Mouse (Mus musculus) heart, postnatal 0 days (tissue): ENCODE measurements at regions not wholly inside any gene's neighbourhood (a gene's known extent, or its start where the extent isn't known, plus 50 kb on each side); places are given as distances from the start of the nearest gene placed in this dataset.

ENCODE experiments used
- ATAC-seq: fragments of 200-750 bp; cut with Nextera tagmentation; 2 replicates; pipeline ENCODE4 v1.8.0; 2017; ENCODE audit warnings: low read depth, moderate number of reproducible peaks, moderate library complexity; ENCODE audit not compliant: insufficient read depth
- DNase-seq: peaks from one replicate; pipeline ENCODE4 v3.0.0-alpha.2; 2016; ENCODE audit warnings: low spot score
- H3K27ac ChIP-seq: fragments of 300-500 bp; sonication (generic); 2 replicates; pipeline ENCODE4 v1.5.1; 2014; ENCODE audit warnings: low read depth, mild to moderate bottlenecking
- H3K27me3 ChIP-seq: fragments of 300-500 bp; sonication (generic); 2 replicates; pipeline ENCODE4 v1.6.1; 2014; ENCODE audit warnings: low read length, mixed read lengths; ENCODE audit not compliant: control insufficient read depth, insufficient read depth
- H3K36me3 ChIP-seq: fragments of 300-500 bp; sonication (generic); replicated peaks from 2 replicates; pipeline ENCODE4 v1.6.1; 2014; ENCODE audit warnings: low read length, mixed read lengths; ENCODE audit not compliant: control insufficient read depth, insufficient read depth
- H3K4me1 ChIP-seq: fragments of 300-500 bp; sonication (generic); 2 replicates; pipeline ENCODE4 v1.6.1; 2014; ENCODE audit warnings: antibody characterized with exemption; ENCODE audit not compliant: control insufficient read depth, insufficient read depth
- H3K4me2 ChIP-seq: fragments of 300-500 bp; sonication (generic); 2 replicates; pipeline ENCODE4 v1.6.1; 2014; ENCODE audit warnings: low read depth, mild to moderate bottlenecking, low read length, moderate library complexity
- H3K4me3 ChIP-seq: fragments of 300-500 bp; sonication (generic); 2 replicates; pipeline ENCODE4 v1.5.1; 2014; ENCODE audit warnings: low read depth, low read length
- H3K9ac ChIP-seq: fragments of 300-500 bp; sonication (generic); replicated peaks from 2 replicates; pipeline ENCODE4 v1.6.1; 2014; ENCODE audit warnings: low read depth, low read length, mixed read lengths
- H3K9me3 ChIP-seq: fragments of 300-500 bp; sonication (generic); replicated peaks from 2 replicates; pipeline ENCODE4 v1.6.1; 2016; ENCODE audit warnings: low read length; ENCODE audit not compliant: control insufficient read depth
- CTCF ChIP-seq: IDR thresholded peaks from 2 replicates; pipeline ENCODE4 v1.5.1; 2016; ENCODE audit warnings: antibody characterized with exemption, control low read depth, low read depth
- EP300 ChIP-seq: IDR thresholded peaks from 2 replicates; pipeline ENCODE4 v1.6.1; 2016; ENCODE audit warnings: antibody characterized with exemption, low read depth
- whole genome bisulfite sequencing: fragments of 180-500 bp; shearing (Covaris S2); extraction: QIAGEN DNeasy Blood & Tissue Kit; methylation state at CpG from one replicate; pipeline ENCODE4 v1.1.7; 2014; 5-methylcytosine and 5-hydroxymethylcytosine counted together

DNA sequence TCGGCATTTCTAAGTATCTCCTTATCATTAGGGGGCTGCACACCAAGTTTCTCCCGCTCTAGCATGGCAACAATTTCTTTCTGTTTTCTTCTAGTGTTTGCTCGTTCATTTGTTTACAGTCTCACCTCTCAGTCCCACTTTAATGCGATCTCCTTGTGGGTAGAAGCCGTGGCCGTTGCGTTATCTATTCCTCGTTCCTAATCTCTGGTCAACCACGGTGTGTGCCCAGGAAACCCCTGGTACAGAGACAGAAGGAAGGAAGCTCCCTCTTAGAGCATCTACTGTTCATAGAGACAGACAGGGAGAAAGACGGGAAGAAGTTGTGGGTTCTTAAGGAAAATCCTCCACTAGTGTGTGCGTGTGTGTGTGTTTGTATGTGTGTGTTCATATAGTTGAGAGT, 110.9 kb upstream of the Klf3 start:
- no peak for TF ChIP-seq EP300
- TF ChIP-seq CTCF: no peak
- H3K4me1 ChIP-seq: no peaks in the 10 kb centered on the region
- H3K4me3 ChIP-seq: no peak overlapping the region
- ATAC-seq (no peak), DNase-seq (no peak)
- no peak overlapping the region for H3K4me2 ChIP-seq
- H3K27me3 ChIP-seq: no peaks in the 10 kb centered on the region
- no peaks in the 10 kb centered on the region for H3K9me3 ChIP-seq
- H3K36me3 ChIP-seq: no peaks in the 10 kb centered on the region
- 82% methylated on average over 11 of the region's 11 CpGs for WGBS
- H3K27ac ChIP-seq: no peak overlapping the region
- no peak overlapping the region for H3K9ac ChIP-seq

DNA sequence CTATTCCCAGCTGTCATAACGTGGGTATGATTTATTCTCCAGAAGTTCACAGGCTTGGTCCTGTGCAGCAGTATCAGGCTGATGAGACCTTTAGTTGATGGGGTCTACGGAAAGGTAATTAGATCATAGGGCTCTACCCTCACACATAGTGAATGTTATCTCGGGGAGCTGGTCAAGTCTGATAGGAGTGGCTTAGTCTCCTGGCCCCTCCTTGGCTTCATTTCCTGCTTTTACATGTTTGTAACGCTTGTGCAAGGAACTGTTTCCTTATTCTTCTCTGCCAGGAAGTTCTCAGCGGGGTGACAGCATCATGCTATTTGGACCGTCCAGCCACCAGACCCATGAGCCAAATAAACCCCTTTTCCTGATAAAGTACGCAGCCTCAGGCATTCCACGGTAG, 109.6 kb upstream of the Klf3 start:
- Histone ChIP-seq H3K9me3 (no peaks in the 10 kb centered on the region), H3K4me1 (no peaks in the 10 kb centered on the region), H3K36me3 (no peaks in the 10 kb centered on the region), H3K4me3 (no peak overlapping the region), H3K27me3 (no peaks in the 10 kb centered on the region), H3K4me2 (no peak overlapping the region), H3K27ac (no peak overlapping the region), H3K9ac (no peak overlapping the region)
- no peak for TF ChIP-seq EP300
- 58% methylated on average over 8 of the region's 8 CpGs for WGBS
- DNase-seq (no peak), ATAC-seq (no peak)

DNA sequence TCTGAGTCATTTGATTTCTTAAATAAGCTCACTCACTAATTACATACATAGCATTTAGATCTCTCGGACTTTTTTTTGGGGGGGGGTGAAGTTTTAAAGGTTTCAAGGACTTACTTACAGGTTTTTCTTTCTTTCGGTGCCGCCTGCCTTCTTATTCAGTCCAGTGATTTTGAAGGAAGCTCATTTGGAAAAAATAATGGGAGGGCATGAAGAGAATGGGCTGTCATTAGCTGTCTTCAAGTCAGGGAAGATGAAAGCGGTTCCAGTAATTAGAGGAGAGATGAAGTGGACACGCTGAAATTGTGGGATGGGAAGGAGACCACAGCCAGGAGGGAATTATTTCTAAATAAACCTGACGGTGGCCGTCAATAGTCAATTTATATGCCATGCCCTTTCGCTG, 108.6 kb upstream of the Klf3 start:
- H3K4me3 ChIP-seq: no peak overlapping the region
- no peak overlapping the region for H3K27ac ChIP-seq
- H3K4me1 ChIP-seq: no peaks in the 10 kb centered on the region
- no peaks in the 10 kb centered on the region for H3K27me3 ChIP-seq
- TF ChIP-seq EP300 (no peak), CTCF (no peak)
- H3K9me3 ChIP-seq: no peaks in the 10 kb centered on the region
- DNase-seq (no peak), ATAC-seq (no peak)
- no peaks in the 10 kb centered on the region for H3K36me3 ChIP-seq
- H3K9ac ChIP-seq: no peak overlapping the region
- 92% methylated on average over 8 of the region's 8 CpGs for WGBS
- no peak overlapping the region for H3K4me2 ChIP-seq

DNA sequence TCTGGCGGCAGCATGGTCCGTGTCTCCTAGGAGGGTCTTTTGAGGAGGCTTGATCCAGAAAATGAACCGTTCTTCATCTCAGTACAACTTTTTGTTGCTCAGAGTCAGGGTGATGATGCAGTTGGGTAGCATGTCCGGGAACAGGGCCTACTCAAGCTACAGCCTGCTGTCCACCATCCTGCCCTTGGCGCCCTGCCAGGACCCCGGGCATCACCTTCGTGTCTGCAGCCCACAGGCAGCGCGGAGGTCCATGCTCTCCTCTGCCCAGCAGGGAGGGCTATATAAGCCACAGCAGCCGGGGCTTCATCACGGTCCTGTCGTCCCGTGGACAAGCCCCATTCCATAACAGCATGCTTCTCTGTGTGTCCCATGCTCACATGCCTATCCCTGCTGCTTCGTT, 107.1 kb upstream of the Klf3 start:
- Histone ChIP-seq H3K9me3 (no peaks in the 10 kb centered on the region), H3K27me3 (no peaks in the 10 kb centered on the region), H3K9ac (no peak overlapping the region), H3K4me1 (no peaks in the 10 kb centered on the region), H3K4me2 (no peak overlapping the region), H3K4me3 (no peak overlapping the region), H3K36me3 (no peaks in the 10 kb centered on the region), H3K27ac (no peak overlapping the region)
- TF ChIP-seq CTCF (no peak), EP300 (no peak)
- 86% methylated on average over 14 of the region's 14 CpGs for WGBS
- DNase-seq (no peak), ATAC-seq (no peak)

DNA sequence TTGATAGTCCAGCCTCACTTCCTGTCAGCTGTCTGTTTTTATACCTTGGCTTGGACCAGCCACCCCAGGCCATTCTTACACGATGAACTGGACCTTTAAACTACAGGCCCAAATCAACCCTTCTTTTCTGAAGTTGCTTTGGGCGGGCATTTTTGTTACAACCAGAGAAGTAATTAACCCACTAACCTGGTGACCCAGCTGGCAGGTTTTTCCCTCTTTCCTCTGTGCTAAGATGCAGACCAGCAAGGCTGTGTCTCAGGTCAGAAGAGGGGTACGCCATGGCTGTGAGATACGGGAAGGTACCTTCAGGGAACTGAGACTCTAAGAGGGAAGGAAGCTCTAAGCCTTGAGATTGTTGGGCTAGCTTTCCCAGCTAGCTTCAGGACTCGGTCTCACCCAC, 105.7 kb upstream of the Klf3 start:
- H3K9me3 ChIP-seq: no peaks in the 10 kb centered on the region
- no peaks in the 10 kb centered on the region for H3K27me3 ChIP-seq
- DNase-seq (no peak), ATAC-seq (no peak)
- no peaks in the 10 kb centered on the region for H3K36me3 ChIP-seq
- 91% methylated on average over 5 of the region's 5 CpGs for WGBS
- no peak overlapping the region for H3K4me3 ChIP-seq
- no peak overlapping the region for H3K27ac ChIP-seq
- TF ChIP-seq CTCF: no peak
- TF ChIP-seq EP300: no peak
- H3K9ac ChIP-seq: no peak overlapping the region
- H3K4me1 ChIP-seq: peaks cover 6% of the 10 kb centered on the region
- H3K4me2 ChIP-seq: no peak overlapping the region

DNA sequence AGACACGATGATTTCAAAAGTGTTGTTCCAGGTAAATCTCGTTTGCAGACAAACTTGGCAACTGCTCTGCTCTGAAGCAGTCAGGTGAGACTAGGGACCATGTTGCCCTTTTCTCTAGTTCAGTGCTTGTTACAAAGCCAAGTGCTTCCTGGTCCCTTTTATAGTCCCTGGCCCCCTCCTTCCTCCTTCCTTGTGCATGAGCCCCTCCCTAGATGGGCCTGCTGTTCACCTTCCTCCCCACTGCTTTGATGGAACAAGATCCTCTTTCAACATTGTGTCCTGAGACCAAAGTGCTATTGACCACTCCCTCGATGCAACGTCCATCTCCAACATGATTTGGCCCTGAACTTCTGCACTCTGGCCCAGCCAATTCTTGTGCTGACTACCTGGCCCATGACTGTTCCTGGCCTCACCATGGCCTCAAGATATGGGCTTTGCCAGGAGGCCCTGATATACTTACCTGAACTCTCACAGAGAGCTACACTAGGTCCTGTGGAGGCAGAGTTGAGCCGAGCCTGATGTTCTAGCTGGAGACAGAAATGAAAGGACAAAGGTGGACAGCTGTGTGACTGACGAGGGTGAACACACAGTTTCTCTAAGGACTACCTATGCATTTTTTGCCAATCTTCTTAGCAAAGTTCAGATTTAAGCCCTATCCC, 104.6 kb upstream of the Klf3 start:
- Histone ChIP-seq H3K9ac (no peak overlapping the region), H3K27ac (no peak overlapping the region), H3K4me3 (no peak overlapping the region), H3K27me3 (no peaks in the 10 kb centered on the region), H3K4me2 (no peak overlapping the region), H3K9me3 (no peaks in the 10 kb centered on the region), H3K36me3 (no peaks in the 10 kb centered on the region), H3K4me1 (peaks cover 10% of the 10 kb centered on the region)
- TF ChIP-seq CTCF: no peak
- TF ChIP-seq EP300: no peak
- DNase-seq: no peak
- 83% methylated on average over 6 of the region's 6 CpGs for WGBS
- ATAC-seq: no peak
